Mouse (Mus musculus): ENCODE measurements at regions not wholly inside any gene's neighbourhood (a gene's known extent, or its start where the extent isn't known, plus 50 kb on each side); places are given as distances from the start of the nearest gene placed in this dataset.

DNA sequence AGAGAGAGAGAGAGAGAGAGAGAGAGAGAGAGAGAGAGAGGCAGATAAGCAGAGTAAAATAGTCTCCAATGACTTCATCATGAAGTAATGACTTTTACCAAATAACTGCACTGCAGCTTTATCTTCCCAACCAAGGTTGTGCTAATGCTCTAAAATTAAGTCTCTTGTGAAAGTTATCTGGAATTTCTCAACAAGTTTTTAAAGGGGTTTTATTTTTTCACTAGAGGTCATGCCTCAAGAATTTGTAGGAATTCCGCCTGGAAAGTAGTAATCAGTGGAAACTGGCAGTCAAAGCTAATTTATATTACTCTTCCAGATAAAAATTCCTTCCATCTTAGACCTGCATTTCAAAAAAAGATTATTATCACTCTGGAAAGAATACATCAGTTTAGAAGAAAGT is 102.9 kb downstream of the Lyplal1 start:
- no peak for DNase-seq
- intact Hi-C loops (cut with DNase I) = no loop called here

DNA sequence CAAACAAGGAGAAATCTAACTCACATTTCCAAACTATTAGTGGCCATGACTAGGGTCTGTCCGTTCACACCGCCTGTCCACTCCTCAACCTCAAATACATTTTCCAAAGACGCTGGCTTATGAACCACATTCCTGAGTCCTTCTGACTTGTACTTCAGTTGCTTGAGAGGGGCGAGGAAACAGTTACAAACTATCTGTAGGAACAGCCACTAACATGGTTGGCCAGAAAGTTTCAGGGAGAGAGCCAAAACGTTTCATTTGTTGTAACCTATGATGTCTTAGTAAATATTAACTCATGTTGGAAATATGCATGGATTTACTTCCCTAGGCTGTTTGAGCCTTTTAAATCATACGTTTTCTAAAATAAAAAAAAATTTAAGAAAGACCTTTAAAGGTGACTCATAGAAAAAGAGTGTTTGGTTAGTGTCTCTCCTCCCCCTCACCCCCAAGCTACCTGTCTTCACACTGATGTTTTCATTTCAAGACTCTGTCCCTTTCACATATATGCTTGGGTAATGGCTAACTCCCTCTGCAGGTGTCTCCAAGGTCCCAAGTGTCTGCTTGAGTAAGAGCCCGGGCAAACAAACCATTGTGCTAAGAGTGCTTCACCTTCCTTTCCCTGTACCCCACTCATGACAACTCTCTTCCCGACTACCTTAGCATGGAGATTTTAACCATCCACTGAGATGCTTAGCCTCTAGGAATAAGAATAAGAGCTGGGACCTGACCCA is 101.1 kb downstream of the Lyplal1 start:
- no peak for DNase-seq
- intact Hi-C loops (cut with DNase I) = no loop called here

DNA sequence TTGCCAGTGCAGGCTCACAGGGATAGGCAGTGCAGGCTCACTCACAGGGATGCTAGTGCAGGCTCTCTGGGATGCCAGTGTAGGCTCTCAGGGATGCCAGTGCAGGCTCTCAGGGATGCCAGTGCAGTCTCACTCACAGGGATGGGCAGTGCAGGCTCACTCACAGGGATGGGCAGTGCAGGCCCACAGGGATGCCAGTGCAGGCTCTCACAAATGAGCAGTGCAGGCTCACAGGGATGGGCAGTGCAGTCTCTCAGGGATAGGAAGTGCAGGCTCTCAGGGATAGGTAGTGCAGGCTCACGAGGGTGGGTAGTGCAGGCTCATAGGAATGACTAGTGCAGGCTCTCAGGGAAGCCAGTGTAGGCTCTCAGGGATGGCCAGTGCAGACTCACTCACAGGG is 99.6 kb downstream of the Lyplal1 start:
- no peak for DNase-seq
- intact Hi-C loops (cut with DNase I) = no loop called here

DNA sequence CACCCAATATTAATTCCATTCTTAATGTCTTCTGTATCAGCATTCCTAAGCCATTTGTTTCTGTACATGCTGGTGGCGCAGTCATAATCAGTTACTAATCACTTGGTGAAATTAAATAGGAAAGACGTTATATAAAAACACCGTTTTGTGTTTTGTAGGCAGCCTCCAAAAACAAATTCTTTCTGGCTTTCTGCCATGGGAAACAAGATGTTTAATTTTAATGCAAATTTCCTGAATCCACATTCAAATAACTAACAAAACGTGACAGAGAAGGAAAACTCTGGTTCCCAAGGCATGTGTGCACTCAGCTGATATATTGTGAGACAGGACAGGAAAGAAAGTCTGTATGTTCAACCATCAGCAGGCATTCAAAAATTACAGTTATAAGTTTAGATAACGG is 97.6 kb downstream of the Lyplal1 start:
- no peak for DNase-seq
- intact Hi-C loops (cut with DNase I) = no loop called here

DNA sequence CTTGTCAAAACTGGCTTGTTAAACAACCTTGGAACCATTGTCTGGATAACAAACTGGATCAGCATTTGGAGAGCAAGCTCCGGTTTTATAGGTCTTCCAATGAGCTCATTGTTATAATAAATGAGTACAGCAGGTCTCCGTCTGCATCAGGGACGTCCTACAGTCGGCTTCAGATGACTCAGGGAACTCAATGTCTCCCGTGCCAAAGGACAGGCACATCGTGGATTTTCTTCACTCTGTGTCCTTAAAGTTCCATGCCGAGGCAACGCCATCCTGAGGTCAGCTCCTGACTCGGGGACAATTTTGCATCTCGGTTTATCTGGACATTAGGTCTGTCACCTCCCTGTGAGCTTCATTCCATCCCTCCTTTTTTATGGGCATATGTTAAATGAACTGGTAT is 85.2 kb downstream of the Lyplal1 start:
- intact Hi-C loops (cut with DNase I) = no loop called here
- no peak for DNase-seq

DNA sequence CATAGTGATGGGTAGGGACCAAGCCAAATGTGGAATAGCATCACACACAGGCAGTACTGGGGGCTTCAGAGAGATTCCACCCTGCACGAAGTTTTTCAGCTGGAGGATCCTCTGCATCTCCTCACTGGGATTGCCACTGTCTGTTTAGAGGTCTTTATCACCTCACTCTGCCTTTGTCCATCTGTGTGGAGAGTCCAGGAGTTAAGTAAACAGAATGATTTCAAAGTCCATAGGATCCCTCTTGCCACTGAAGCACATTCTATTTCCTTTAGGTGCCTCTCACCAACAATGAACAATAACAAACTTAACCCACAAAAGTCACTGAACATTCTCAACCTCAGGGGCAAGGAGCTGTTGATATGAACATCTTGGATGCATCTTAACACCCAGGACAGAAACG is 82.7 kb downstream of the Lyplal1 start:
- intact Hi-C loops (cut with DNase I) = no loop called here

More for the DNA sequence above, 82.7 kb downstream of the Lyplal1 start:
- no peak for DNase-seq
